Mouse (Mus musculus): ENCODE data around the gene Crnkl1.

The Crnkl1 gene

GRCm38 (mm10) chr2:145934339-145935231 lies at the start of gene Crnkl1, which contains the start of gene Cfap61:
Crnkl1 (minus strand) TSS chr2:145935014.
Cfap61 (plus strand) TSS chr2:145934784.
- DNase-seq, result peak; percentile 94

GRCm38 (mm10) chr2:145982317-145983045 lies 47.7 kb upstream of the Crnkl1 start:
- DNase-seq, result no peak

DNA sequence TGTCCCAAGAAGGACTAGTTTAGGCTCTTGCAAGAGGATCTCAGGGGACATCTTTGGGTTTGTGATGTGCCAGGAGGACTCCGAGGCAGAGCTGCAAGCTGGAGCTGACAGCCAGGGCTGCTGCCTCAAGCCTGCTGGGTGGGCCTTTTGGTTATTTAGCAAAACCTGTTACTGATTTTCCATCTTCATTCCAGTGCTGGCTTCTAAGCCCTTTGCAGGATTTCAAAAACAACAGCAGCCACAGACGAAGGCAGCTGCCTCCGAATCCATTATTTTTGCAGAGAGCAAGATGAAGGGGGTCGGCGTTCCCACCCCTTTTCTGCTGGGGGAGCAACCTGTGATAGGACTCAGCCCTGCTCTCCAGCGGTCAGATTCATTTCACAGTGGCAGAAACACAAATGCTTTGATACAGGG lies 46.9 kb upstream of the Crnkl1 start:
- DNase-seq, result no peak

- DNase-seq, result no peak
Observed at GRCm38 (mm10) chr2:145980881-145981280, 46.1 kb upstream of the Crnkl1 start.

GRCm38 (mm10) chr2:145979616-145980015 lies 44.8 kb upstream of the Crnkl1 start:
- no peak for DNase-seq

DNA sequence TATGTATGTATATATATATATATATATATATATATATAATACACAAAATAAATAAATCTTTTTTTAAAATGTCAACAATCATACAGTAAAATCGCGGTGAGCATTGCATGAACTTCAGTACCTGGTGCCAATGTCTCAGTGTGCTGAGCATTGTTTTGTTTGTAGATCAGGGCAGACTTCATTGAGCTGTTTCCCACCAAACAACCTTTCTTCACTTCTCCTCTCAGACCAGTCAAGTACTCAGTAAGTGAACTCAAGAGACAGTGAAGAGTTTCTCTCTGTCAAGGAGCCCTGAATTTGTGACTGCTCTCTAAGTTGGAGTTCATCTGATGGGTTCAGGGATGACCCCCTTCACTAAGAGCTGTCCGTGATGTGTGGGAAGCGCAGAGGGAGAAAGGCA lies 37.8 kb upstream of the Crnkl1 start:
- DNase-seq, result no peak

DNA sequence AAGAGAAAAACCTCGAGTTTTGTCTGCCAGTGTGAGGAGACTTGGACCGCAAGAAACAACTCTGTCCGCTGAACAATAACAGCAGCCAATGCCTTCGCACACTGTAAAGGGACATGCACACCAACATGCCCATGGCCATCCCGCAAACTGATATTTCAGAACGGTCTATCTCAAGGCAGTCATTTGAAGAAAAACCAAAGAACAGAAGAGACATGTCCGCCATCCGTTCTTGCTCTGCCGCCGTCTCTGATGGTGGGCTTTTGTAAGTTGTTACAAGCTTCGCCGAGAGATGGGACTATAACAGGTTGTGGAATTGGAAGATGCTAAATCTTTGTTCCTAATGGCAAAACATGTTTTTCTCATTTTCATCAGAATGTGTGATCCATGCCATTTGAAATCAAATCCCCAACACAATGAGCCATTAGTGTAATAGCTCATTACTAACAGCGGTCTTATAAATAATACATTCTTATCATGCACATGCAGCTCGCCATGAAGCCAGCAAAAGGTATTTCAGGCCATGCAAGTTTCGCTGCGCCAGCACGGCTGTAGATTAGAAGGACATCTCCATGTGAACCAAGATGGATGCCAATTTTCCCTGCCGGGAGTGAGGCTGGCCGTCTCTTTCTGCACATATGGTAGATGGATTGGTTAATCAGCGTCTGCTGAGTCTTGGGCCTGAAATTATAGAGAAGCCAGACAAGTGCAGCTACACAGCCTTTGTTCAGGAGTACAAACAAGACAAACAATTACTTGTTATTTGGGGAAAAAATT lies 36.6 kb upstream of the Crnkl1 start:
- no peak for DNase-seq

- no peak for DNase-seq
Observed at GRCm38 (mm10) chr2:145970751-145971150, 35.9 kb upstream of the Crnkl1 start.

GRCm38 (mm10) chr2:145961861-145962260 lies 27.0 kb upstream of the Crnkl1 start:
- no peak for DNase-seq

- DNase-seq, result no peak
Observed at GRCm38 (mm10) chr2:145958551-145958950, 23.7 kb upstream of the Crnkl1 start.

DNA sequence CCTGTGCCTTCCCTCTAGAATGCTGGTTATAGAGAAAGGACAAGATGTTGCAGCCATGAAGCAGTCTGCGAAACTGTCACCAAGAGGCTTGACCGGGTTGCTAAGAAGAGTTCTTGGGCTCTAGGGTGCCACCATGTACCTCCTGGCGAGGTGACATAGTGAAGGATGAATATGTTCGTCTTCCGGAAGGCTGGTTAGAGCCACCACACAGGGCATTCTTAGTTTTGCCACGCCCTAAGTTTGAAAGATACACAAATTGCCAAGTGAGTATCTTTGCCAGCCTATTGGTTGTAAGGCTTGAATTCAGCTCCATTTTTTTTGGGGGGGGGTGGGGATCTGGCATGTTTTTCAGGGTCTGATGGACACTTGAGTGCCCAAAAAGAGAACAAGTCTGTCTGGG lies 23.3 kb upstream of the Crnkl1 start:
- DNase-seq, result no peak

- peak in 1 of 2 experiments; percentile 16 for DNase-seq
Observed at GRCm38 (mm10) chr2:145957450-145957849, 22.6 kb upstream of the Crnkl1 start.

DNA sequence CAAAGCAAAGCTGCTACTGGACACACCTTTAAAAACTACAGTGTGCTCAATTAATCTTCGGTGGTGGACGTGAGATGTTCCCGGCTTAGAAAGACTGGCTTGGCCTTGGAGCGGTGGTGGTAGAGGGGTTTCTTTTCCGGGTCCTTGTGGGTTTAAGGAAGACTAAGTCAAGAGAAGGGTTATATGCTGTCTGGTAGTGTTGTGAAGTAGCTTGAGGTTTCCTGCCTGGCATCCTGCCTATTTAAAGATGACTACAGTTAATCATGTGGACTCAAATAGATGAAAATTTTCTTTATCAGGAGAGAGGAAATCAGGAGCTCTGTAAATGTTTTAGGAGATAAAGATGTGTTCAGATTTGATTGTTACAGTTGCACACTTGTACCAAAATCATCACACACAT lies 21.5 kb upstream of the Crnkl1 start:
- no peak for DNase-seq

DNA sequence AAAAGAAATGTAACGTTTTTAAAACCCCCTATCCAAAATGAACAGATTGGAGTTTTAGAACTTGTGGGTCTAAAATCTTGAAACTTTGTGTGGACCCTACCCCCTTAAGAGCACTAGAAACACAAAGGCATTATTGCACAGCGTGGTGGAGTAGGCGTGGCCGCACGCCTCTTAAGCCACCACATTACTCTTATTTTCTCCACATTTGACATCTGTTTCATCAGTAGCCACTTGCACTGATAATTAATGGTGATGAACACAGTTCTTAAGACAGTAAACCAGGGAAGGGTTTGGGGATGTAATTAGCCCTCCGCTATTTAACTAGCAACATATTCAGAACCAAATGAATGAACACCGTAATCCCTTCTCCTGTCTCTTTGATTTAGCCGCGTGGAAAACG lies 21.0 kb upstream of the Crnkl1 start:
- no peak for DNase-seq

- no peak for DNase-seq
Observed at GRCm38 (mm10) chr2:145952726-145953125, 17.9 kb upstream of the Crnkl1 start.

DNA sequence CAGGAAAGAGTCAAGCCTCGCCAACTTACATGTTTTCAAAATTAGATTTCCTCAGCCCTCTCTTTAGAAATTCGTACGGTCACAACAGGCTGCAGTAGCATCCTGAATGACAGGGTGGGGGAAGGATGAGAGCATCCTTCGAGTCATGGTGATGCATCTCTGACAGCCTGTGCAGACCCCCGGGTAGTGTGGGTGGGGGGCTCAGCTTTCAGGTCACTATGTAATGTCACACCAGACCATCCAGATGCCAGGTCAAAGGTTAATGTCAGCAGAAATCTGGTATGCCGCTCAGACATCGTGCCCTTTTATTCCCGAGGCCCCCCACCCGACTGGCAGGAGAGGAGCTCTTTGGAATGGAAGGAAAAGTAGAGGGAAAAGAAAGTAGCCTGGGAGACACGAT lies 15.4 kb upstream of the Crnkl1 start:
- no peak for DNase-seq

GRCm38 (mm10) chr2:145949475-145950068 lies 14.8 kb upstream of the Crnkl1 start:
- no peak for DNase-seq

GRCm38 (mm10) chr2:145948402-145948954 lies 13.7 kb upstream of the Crnkl1 start:
- DNase-seq, result no peak

DNA sequence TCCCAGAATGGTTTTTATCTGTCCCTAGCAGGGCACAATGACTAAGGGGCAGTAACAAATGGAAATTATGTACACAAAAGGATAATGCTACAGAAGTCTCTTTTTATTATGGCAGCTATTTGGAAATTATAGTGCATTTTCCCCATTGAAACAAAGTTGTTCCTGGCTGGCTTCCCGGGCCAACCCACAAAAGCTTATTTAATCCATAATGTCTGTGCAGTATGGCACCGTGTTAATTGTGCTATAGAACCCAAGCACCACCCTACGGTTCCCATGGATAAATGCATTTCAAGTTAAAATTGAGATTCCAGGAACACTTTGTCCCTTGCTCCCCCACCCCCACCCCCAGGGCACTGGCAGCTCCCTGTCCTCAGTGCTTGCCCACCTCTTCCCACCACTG lies 9.5 kb upstream of the Crnkl1 start:
- DNase-seq, result no peak

GRCm38 (mm10) chr2:145941403-145941802 lies 6.6 kb upstream of the Crnkl1 start:
- DNase-seq, result no peak

DNA sequence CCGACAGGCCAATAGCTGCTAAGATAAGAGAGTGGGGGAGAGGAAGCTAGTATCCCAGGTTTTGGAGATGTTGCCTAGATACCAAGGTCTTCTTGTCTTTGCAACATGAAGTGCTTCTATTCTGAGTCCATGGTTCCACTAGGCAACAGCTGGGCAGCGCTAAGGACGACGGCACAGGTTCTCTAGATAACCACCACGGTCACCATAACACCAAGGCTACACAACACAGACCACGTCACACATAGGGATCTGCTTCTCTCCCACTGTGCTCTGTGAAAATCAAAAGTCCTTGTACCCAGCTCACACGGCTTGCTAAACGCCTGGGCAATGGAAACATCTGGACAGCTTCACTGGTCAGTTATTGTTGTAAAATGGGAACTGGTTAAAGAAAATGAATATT lies 2.2 kb upstream of the Crnkl1 start:
- DNase-seq, result no peak

DNA sequence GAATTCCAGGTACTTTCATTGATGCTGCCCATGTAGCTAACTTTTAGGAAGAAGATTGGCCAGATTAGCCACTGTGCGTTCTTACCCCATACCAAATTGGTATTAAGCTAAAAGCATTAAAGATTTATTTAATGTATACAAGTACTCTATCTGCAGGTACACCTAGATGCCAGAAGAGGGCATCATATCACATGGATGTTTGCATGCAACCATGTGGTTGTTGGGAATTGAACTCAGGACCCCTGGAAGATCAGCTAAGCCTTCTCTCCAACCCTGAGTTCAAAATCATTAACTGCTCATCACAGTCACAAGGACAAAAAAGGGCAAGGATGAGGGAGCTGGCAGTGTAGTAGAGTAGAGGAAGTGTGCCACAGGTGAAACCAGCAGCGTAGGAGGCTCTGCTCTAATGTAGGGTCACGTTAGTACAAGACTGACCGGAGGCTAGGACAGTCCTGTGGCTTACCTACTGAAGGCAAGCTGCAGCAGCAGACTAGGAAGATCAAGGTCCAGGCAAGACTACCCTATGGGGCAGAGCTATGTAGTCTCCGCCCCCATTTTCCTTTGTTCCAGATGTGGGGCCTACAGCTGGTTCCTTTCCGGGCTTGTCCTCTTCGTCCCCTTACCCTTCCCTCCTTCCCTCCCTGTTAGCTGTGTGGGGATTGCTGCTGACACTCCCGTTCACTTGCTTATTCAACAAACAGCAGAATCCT lies 13.7 kb downstream of the Crnkl1 start:
- DNase-seq, result no peak

Measured in B cell, adult 2 months (primary cell).